Mouse (Mus musculus): Measurements from ENCODE around the gene Pbx1. TPM values are rescaled to one million over a fixed set of nuclear protein-coding genes. Genes with fewer than 3 reads are reported as not detected.

Pbx1 gene
- polyA plus RNA-seq, 1 experiment = 9.1 TPM

GRCm38 (mm10) chr1:168342269-168342668, 89.8 kb downstream of the Pbx1 start:
- Histone ChIP-seq H3K4me3 (ENCODE audit: control insufficient read depth, low read depth, low read length) (no peak overlapping the region), H3K4me1 (ENCODE audit: control insufficient read depth, insufficient read depth, low read length) (no peaks in the 10 kb centered on the region), H3K27me3 (ENCODE audit: control insufficient read depth, insufficient read depth, low read length) (no peaks in the 10 kb centered on the region), H3K36me3 (ENCODE audit: control insufficient read depth, insufficient read depth, low read length) (no peaks in the 10 kb centered on the region), H3K27ac (ENCODE audit: control insufficient read depth, insufficient read depth, low read depth, low read length) (no peak overlapping the region)
- no peak for TF ChIP-seq POLR2A (IDR thresholded peaks at IDR 0.05; ENCODE audit: control insufficient read depth, low read depth, low read length)
- no peak for TF ChIP-seq CTCF (IDR thresholded peaks at IDR 0.05; ENCODE audit: control insufficient read depth, insufficient read depth, insufficient replicate concordance, low read depth, low read length)

DNA sequence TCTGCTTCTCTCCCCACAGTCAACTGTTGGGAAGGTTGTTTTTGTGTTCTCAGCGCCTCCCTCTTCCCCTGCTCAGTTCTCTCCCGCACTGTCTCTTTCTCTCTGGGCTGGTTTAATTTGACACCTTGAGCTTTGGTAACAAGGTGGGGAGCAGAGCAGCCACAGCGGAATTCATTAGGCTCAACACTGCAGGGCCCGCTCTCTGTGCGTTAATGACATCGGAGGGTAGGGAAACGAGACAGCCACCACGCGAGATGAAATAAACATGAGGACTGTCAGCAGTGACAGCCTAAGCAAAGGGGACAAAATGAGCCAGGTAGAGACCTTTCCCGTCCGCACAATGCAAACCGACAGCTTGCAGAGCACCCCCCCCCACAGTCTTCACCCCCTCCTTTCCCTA, 90.2 kb downstream of the Pbx1 start:
- Histone ChIP-seq H3K27me3 (ENCODE audit: control insufficient read depth, insufficient read depth, low read length) (no peaks in the 10 kb centered on the region), H3K27ac (ENCODE audit: control insufficient read depth, insufficient read depth, low read depth, low read length) (no peak overlapping the region), H3K4me3 (ENCODE audit: control insufficient read depth, low read depth, low read length) (no peak overlapping the region), H3K4me1 (ENCODE audit: control insufficient read depth, insufficient read depth, low read length) (no peaks in the 10 kb centered on the region), H3K36me3 (ENCODE audit: control insufficient read depth, insufficient read depth, low read length) (no peaks in the 10 kb centered on the region)
- no peak for TF ChIP-seq POLR2A (IDR thresholded peaks at IDR 0.05; ENCODE audit: control insufficient read depth, low read depth, low read length)
- no peak for TF ChIP-seq CTCF (IDR thresholded peaks at IDR 0.05; ENCODE audit: control insufficient read depth, insufficient read depth, insufficient replicate concordance, low read depth, low read length)

DNA sequence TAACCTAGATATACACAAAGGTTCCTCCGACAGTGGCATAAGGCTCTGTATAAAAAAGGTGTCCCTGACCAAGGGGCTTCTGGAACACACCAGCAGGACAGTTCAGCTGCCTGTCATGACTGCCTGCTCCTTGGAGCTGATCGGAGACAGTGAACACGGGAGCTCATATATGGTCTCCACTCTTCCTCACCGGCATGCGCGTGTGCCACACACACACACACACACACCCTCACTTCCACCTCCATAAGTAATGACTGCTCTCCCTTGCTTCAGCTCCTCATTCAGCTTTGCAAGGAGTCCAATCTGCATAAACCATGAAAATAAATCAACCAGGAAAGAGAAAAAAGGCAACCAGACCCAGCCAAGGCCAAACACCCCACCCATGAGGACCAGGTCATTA, 90.7 kb downstream of the Pbx1 start:
- no peaks in the 10 kb centered on the region for H3K27me3 ChIP-seq (ENCODE audit: control insufficient read depth, insufficient read depth, low read length)
- TF ChIP-seq CTCF (IDR thresholded peaks at IDR 0.05; ENCODE audit: control insufficient read depth, insufficient read depth, insufficient replicate concordance, low read depth, low read length) (no peak), POLR2A (IDR thresholded peaks at IDR 0.05; ENCODE audit: control insufficient read depth, low read depth, low read length) (no peak)

GRCm38 (mm10) chr1:168336238-168336818, 95.7 kb downstream of the Pbx1 start:
- H3K27ac ChIP-seq (ENCODE audit: control insufficient read depth, insufficient read depth, low read depth, low read length) = no peak overlapping the region
- H3K4me3 ChIP-seq (ENCODE audit: control insufficient read depth, low read depth, low read length) = no peak overlapping the region
- TF ChIP-seq CTCF (IDR thresholded peaks at IDR 0.05; ENCODE audit: control insufficient read depth, insufficient read depth, insufficient replicate concordance, low read depth, low read length) = no peak
- no peak for TF ChIP-seq POLR2A (IDR thresholded peaks at IDR 0.05; ENCODE audit: control insufficient read depth, low read depth, low read length)
- no peaks in the 10 kb centered on the region for H3K27me3 ChIP-seq (ENCODE audit: control insufficient read depth, insufficient read depth, low read length)
- H3K36me3 ChIP-seq (ENCODE audit: control insufficient read depth, insufficient read depth, low read length) = no peaks in the 10 kb centered on the region
- H3K4me1 ChIP-seq (ENCODE audit: control insufficient read depth, insufficient read depth, low read length) = no peaks in the 10 kb centered on the region

More for the DNA sequence above, 90.7 kb downstream of the Pbx1 start:
- no peak overlapping the region for H3K4me3 ChIP-seq (ENCODE audit: control insufficient read depth, low read depth, low read length)
- H3K36me3 ChIP-seq (ENCODE audit: control insufficient read depth, insufficient read depth, low read length) = no peaks in the 10 kb centered on the region
- H3K27ac ChIP-seq (ENCODE audit: control insufficient read depth, insufficient read depth, low read depth, low read length) = no peak overlapping the region
- no peaks in the 10 kb centered on the region for H3K4me1 ChIP-seq (ENCODE audit: control insufficient read depth, insufficient read depth, low read length)

DNA sequence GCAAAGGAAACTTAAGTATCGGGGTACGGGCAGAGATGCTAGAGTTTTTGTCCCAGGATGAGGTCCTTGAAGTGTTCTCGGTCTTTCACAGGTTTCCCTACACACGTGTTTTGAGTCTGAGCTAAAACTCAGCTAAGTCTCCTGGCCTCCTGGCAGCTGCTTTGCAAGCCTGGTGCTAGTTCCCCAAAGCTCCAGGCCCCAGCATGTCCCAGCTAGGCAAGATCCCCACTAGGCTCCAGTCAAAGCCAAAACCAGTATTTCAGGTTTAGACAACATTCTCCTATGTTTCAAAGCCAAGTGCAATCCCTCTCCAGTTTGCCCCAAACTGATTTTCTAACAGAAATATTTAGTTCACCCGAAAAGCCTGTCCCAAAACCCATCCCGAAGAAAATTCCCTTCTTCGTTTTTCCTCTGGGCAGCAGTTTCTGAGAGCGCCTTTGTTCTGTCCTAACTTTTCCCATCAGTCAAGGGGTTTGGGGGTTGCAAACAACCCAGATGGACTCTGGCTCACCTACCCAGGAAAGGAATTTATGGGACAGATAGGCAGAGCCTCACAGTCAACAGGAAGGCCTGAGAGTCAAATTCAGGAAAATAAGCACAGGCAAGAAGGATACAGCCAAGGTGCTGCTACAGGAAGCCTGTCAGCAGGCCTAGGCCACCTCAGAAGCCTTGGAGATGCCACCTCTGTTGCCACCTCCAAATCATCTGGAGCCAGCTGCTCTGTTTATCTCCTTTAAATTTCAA, 97.1 kb downstream of the Pbx1 start:
- Histone ChIP-seq H3K36me3 (ENCODE audit: control insufficient read depth, insufficient read depth, low read length) (no peaks in the 10 kb centered on the region), H3K4me1 (ENCODE audit: control insufficient read depth, insufficient read depth, low read length) (no peaks in the 10 kb centered on the region), H3K27ac (ENCODE audit: control insufficient read depth, insufficient read depth, low read depth, low read length) (no peak overlapping the region), H3K4me3 (ENCODE audit: control insufficient read depth, low read depth, low read length) (no peak overlapping the region), H3K27me3 (ENCODE audit: control insufficient read depth, insufficient read depth, low read length) (no peaks in the 10 kb centered on the region)
- no peak for TF ChIP-seq POLR2A (IDR thresholded peaks at IDR 0.05; ENCODE audit: control insufficient read depth, low read depth, low read length)
- TF ChIP-seq CTCF (IDR thresholded peaks at IDR 0.05; ENCODE audit: control insufficient read depth, insufficient read depth, insufficient replicate concordance, low read depth, low read length) = no peak

DNA sequence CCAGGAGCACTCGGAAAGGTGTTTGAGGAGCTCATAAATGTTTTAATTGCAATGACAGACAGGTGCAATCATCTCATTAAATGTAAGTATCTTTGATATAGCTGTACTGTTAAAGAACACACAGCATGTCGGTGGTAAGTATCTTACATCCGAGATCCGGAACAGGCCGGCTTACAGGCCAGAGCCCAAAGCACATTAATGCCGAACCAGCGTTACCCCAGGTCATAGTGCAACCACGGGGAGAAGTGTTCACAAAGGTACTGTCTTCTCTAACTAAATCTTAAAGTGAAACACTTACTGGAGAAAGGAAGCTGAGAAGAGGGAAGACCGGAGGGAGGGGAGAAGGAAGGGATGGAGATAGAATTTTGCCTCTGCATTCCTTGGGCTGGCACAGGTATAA, 100.0 kb downstream of the Pbx1 start:
- Histone ChIP-seq H3K27me3 (ENCODE audit: control insufficient read depth, insufficient read depth, low read length) (no peaks in the 10 kb centered on the region), H3K4me3 (ENCODE audit: control insufficient read depth, low read depth, low read length) (no peak overlapping the region), H3K27ac (ENCODE audit: control insufficient read depth, insufficient read depth, low read depth, low read length) (no peak overlapping the region), H3K4me1 (ENCODE audit: control insufficient read depth, insufficient read depth, low read length) (no peaks in the 10 kb centered on the region), H3K36me3 (ENCODE audit: control insufficient read depth, insufficient read depth, low read length) (no peaks in the 10 kb centered on the region)
- TF ChIP-seq CTCF (IDR thresholded peaks at IDR 0.05; ENCODE audit: control insufficient read depth, insufficient read depth, insufficient replicate concordance, low read depth, low read length) (no peak), POLR2A (IDR thresholded peaks at IDR 0.05; ENCODE audit: control insufficient read depth, low read depth, low read length) (no peak)

DNA sequence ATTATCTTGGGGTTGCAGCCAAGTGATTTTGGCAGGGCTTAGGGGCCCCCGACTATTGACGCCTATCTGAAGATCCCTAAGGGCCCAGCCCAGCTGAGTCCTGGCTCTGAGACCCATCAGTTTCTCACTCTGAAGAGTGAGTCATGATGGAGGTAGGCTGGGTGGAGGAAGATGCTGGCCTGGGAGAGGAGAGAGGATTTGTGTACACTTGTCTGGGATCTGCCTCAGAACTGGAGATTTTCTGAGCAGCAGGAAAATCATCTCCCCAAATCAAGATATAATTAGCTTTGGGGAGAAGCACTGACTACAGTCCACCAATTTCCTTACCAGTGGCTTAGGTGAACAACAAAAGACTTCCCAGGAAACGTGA, 103.8 kb downstream of the Pbx1 start:
- H3K4me3 ChIP-seq (ENCODE audit: control insufficient read depth, low read depth, low read length) = no peak overlapping the region
- no peaks in the 10 kb centered on the region for H3K36me3 ChIP-seq (ENCODE audit: control insufficient read depth, insufficient read depth, low read length)
- no peaks in the 10 kb centered on the region for H3K27me3 ChIP-seq (ENCODE audit: control insufficient read depth, insufficient read depth, low read length)
- no peaks in the 10 kb centered on the region for H3K4me1 ChIP-seq (ENCODE audit: control insufficient read depth, insufficient read depth, low read length)
- TF ChIP-seq POLR2A (IDR thresholded peaks at IDR 0.05; ENCODE audit: control insufficient read depth, low read depth, low read length) (no peak), CTCF (IDR thresholded peaks at IDR 0.05; ENCODE audit: control insufficient read depth, insufficient read depth, insufficient replicate concordance, low read depth, low read length) (no peak)
- H3K27ac ChIP-seq (ENCODE audit: control insufficient read depth, insufficient read depth, low read depth, low read length) = no peak overlapping the region
